Mouse (Mus musculus) embryonic fibroblast, embryonic 13.5 days (primary cell): ENCODE results near the gene Cep63.

Experiments used
- CTCF ChIP-seq: IDR thresholded peaks from 2 replicates; pipeline ENCODE4 v1.5.1; 2011; ENCODE audit warnings: mild to moderate bottlenecking, control low read depth, low read length, moderate library complexity, borderline replicate concordance; ENCODE audit not compliant: insufficient read depth
- POLR2A ChIP-seq: IDR thresholded peaks from 2 replicates; pipeline ENCODE4 v1.6.1; 2011; ENCODE audit warnings: low read depth, mild to moderate bottlenecking, control low read depth, low read length, moderate library complexity

GRCm38 (mm10) chr9:102572888-102573287, 53.4 kb downstream of the Cep63 start:
- TF ChIP-seq POLR2A (no peak), CTCF (no peak)
